Mouse (Mus musculus) CD4-positive, CD25-positive, alpha-beta regulatory T cell, adult 2 months (primary cell): ENCODE results near the gene Sppl2b.

ENCODE experiments used
- DNase-seq: peaks from one replicate; pipeline ENCODE4 v3.0.0-alpha.2; 2012; ENCODE audit warnings: low read depth, low spot score

Gene Sppl2b

GRCm38 (mm10) chr10:80845055-80845693 is 9.9 kb upstream of the Sppl2b start:
- no peak for DNase-seq

GRCm38 (mm10) chr10:80845732-80846131 is 9.3 kb upstream of the Sppl2b start:
- no peak for DNase-seq

GRCm38 (mm10) chr10:80848571-80848970 is 6.5 kb upstream of the Sppl2b start:
- DNase-seq = peak; percentile 88

- peak; percentile 40 for DNase-seq
Observed at GRCm38 (mm10) chr10:80855749-80856073, 636 bp downstream of the Sppl2b start.

GRCm38 (mm10) chr10:80856267-80856666 is 1.2 kb downstream of the Sppl2b start:
- peak; percentile 25 for DNase-seq

GRCm38 (mm10) chr10:80856908-80857307 is 1.8 kb downstream of the Sppl2b start:
- DNase-seq = no peak

- no peak for DNase-seq
Observed at GRCm38 (mm10) chr10:80857386-80857785, 2.3 kb downstream of the Sppl2b start.

GRCm38 (mm10) chr10:80857848-80858247 is 2.8 kb downstream of the Sppl2b start:
- DNase-seq = no peak

- DNase-seq = no peak
Observed at GRCm38 (mm10) chr10:80858350-80858935, 3.4 kb downstream of the Sppl2b start.

GRCm38 (mm10) chr10:80862305-80862704 is 7.2 kb downstream of the Sppl2b start:
- DNase-seq = no peak

- no peak for DNase-seq
Observed at GRCm38 (mm10) chr10:80864446-80864845, 9.4 kb downstream of the Sppl2b start.

- no peak for DNase-seq
Observed at GRCm38 (mm10) chr10:80870993-80871392, 15.9 kb downstream of the Sppl2b start.

- no peak for DNase-seq
Observed at GRCm38 (mm10) chr10:80871581-80871980, 16.5 kb downstream of the Sppl2b start, which contains the start of gene Tmprss9. Gene Tmprss9 (plus strand): TSS chr10:80871848.

GRCm38 (mm10) chr10:80874035-80874434 is 19.0 kb downstream of the Sppl2b start:
- no peak for DNase-seq

GRCm38 (mm10) chr10:80876028-80876427 is 21.0 kb downstream of the Sppl2b start:
- peak; percentile 86 for DNase-seq

GRCm38 (mm10) chr10:80876594-80876993 is 21.5 kb downstream of the Sppl2b start:
- no peak for DNase-seq

- DNase-seq = peak; percentile 87
Observed at GRCm38 (mm10) chr10:80880131-80880641, 25.1 kb downstream of the Sppl2b start.

GRCm38 (mm10) chr10:80880901-80881300 is 25.8 kb downstream of the Sppl2b start:
- DNase-seq = peak; percentile 55

- DNase-seq = peak; percentile 89
Observed at GRCm38 (mm10) chr10:80881301-80881700, 26.2 kb downstream of the Sppl2b start.

- no peak for DNase-seq
Observed at GRCm38 (mm10) chr10:80887181-80887580, 32.1 kb downstream of the Sppl2b start.

- no peak for DNase-seq
Observed at GRCm38 (mm10) chr10:80895100-80895499, 40.0 kb downstream of the Sppl2b start.

- DNase-seq = no peak
Observed at GRCm38 (mm10) chr10:80895697-80896096, 40.6 kb downstream of the Sppl2b start.
